Mouse (Mus musculus) mature B cell (primary cell): ENCODE data around the gene Txndc9.

Experiments
- in situ Hi-C: fragments of 300-500 bp; cut with MboI; formaldehyde crosslinking; loops from 2 replicates; pipeline ENCODE4 v1.14.3; 2019

The Txndc9 gene

GRCm38 (mm10) chr1:37997867-37998266 lies at the start of gene Txndc9, which contains the start of gene Eif5b:
Txndc9 (minus strand) TSS chr1:37997893.
Eif5b (plus strand) TSS chr1:37998010.
- in situ Hi-C loops = no loop called here

- in situ Hi-C loops = no loop called here
These were observed 41.2 kb upstream of the Txndc9 start for GRCm38 (mm10) chr1:38038898-38039297.

- in situ Hi-C loops = no loop called here
These were observed 39.7 kb upstream of the Txndc9 start for GRCm38 (mm10) chr1:38037375-38037774.

- in situ Hi-C loops = no loop called here
These were observed 37.8 kb upstream of the Txndc9 start for GRCm38 (mm10) chr1:38035521-38035920.

GRCm38 (mm10) chr1:38031391-38031790 lies 33.7 kb upstream of the Txndc9 start:
- in situ Hi-C loops = no loop called here

GRCm38 (mm10) chr1:38027301-38027700 lies 29.6 kb upstream of the Txndc9 start:
- in situ Hi-C loops = no loop called here

- in situ Hi-C loops = no loop called here
These were observed 17.0 kb upstream of the Txndc9 start for GRCm38 (mm10) chr1:38014551-38015203.

- in situ Hi-C loops = no loop called here
These were observed 14.8 kb upstream of the Txndc9 start for GRCm38 (mm10) chr1:38012509-38012908.

GRCm38 (mm10) chr1:38012104-38012503 lies 14.4 kb upstream of the Txndc9 start:
- in situ Hi-C loops = no loop called here

- in situ Hi-C loops = no loop called here
These were observed 14.0 kb upstream of the Txndc9 start for GRCm38 (mm10) chr1:38011647-38012046.

GRCm38 (mm10) chr1:38006741-38007140 lies 9.0 kb upstream of the Txndc9 start:
- in situ Hi-C loops = no loop called here

- in situ Hi-C loops = no loop called here
These were observed 5.4 kb upstream of the Txndc9 start for GRCm38 (mm10) chr1:38003046-38003445.

GRCm38 (mm10) chr1:38001956-38002355 lies 4.3 kb upstream of the Txndc9 start:
- in situ Hi-C loops = no loop called here

GRCm38 (mm10) chr1:38000844-38001243 lies 3.2 kb upstream of the Txndc9 start:
- in situ Hi-C loops = no loop called here

- in situ Hi-C loops = no loop called here
These were observed 1.9 kb upstream of the Txndc9 start for GRCm38 (mm10) chr1:37999552-37999951.

GRCm38 (mm10) chr1:37998371-37999199 lies 892 bp upstream of the Txndc9 start:
- in situ Hi-C loops = no loop called here

- in situ Hi-C loops = no loop called here
These were observed 712 bp downstream of the Txndc9 start for GRCm38 (mm10) chr1:37996877-37997484.

- in situ Hi-C loops = no loop called here
These were observed 1.5 kb downstream of the Txndc9 start for GRCm38 (mm10) chr1:37996226-37996625.

GRCm38 (mm10) chr1:37987856-37988255 lies 9.8 kb downstream of the Txndc9 start:
- in situ Hi-C loops = no loop called here

GRCm38 (mm10) chr1:37985764-37986323 lies 11.8 kb downstream of the Txndc9 start:
- in situ Hi-C loops = no loop called here

- in situ Hi-C loops = no loop called here
These were observed 13.4 kb downstream of the Txndc9 start for GRCm38 (mm10) chr1:37984326-37984725.

GRCm38 (mm10) chr1:37977303-37977702 lies 20.4 kb downstream of the Txndc9 start:
- in situ Hi-C loops = no loop called here
